Comparison of ENCODE assay signal across 30 mouse cellular contexts in the genomic region with DNA sequence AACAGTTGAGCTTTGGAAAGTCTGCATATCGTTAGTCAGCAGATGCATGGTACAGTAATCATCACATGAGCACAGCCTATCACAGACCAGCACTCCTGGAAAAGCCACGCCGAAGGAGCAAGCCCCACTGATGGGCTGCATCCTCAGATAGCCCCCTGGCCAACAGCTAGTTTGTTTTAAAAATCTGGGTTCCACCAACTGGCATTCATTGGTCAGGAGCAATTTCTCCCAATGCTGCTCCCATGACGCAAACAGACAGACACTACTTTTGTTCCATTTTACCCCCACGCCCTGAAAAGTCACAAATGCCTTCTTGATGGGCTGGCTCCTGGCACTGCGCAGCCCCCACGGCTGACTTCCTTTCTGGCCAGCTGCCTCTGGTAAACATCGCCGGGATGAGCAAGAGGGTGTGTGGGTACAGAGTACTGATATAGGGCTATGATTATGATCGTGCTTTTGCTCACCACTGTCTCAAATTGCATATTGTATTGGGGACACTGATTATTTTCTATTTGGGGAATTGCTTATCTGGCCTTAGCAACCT.
A peak's percentile ranks its signal among the peaks of the same experiment; 100 is the strongest.
DNase-seq lines count a peak whose midpoint lies in the region; ATAC-seq and TF ChIP-seq lines count a peak whose summit lies in the region.
"Had no signal": no experiment of that assay in that cellular context is flagged by ENCODE, and none has a peak within 500 bp of the region (broad histone marks: within the 10 kb centered on the region; RNA-seq: fewer than 3 reads in every experiment).

No protein-coding gene starts in this region.

- no peaks in the 10 kb centered on the region for H3K4me1 ChIP-seq in limb, embryonic 14.5 days (ENCODE audit: control insufficient read depth, insufficient read depth, low read length)
- H3K4me1 ChIP-seq in limb, embryonic 10.5 days, result 0 out of 2 replicates have a peak, but pooled peaks cover 4% of the 10 kb centered on the region
- no peaks in the 10 kb centered on the region; the same call in 1 of the 2 replicates for H3K4me1 ChIP-seq in hindbrain, embryonic 10.5 days (replicated peaks)
- H3K4me1 ChIP-seq: hindbrain, embryonic 15.5 days; kidney, embryonic 15.5 days; liver, embryonic 15.5 days; neural tube, embryonic 15.5 days had no signal

- H3K27me3 ChIP-seq in limb, embryonic 14.5 days (ENCODE audit: control insufficient read depth, insufficient read depth, low read length), result no peaks in the 10 kb centered on the region
- no peaks in the 10 kb centered on the region for H3K27me3 ChIP-seq in limb, embryonic 10.5 days (ENCODE audit: low read depth, poor library complexity, severe bottlenecking)
- H3K27me3 ChIP-seq in hindbrain, embryonic 10.5 days (ENCODE audit: insufficient read depth, poor library complexity, severe bottlenecking), result no peaks in the 10 kb centered on the region
- H3K27me3 ChIP-seq: hindbrain, embryonic 15.5 days; kidney, embryonic 15.5 days; liver, embryonic 15.5 days; neural tube, embryonic 15.5 days had no signal

- H3K9me3 ChIP-seq in limb, embryonic 14.5 days (ENCODE audit: control insufficient read depth, low read length), result no peaks in the 10 kb centered on the region
- no peaks in the 10 kb centered on the region for H3K9me3 ChIP-seq in limb, embryonic 10.5 days (replicated peaks)
- H3K9me3 ChIP-seq in hindbrain, embryonic 10.5 days, result no peaks in the 10 kb centered on the region
- H3K9me3 ChIP-seq: heart, embryonic 13.5 days; hindbrain, embryonic 15.5 days; kidney, embryonic 15.5 days; liver, embryonic 15.5 days; neural tube, embryonic 15.5 days had no signal

- no peaks in the 10 kb centered on the region for H3K36me3 ChIP-seq in limb, embryonic 14.5 days (ENCODE audit: control insufficient read depth, insufficient read depth, low read length)
- H3K36me3 ChIP-seq in limb, embryonic 10.5 days, result no peaks in the 10 kb centered on the region
- H3K36me3 ChIP-seq in hindbrain, embryonic 10.5 days, result no peaks in the 10 kb centered on the region
- H3K36me3 ChIP-seq: heart, embryonic 13.5 days; hindbrain, embryonic 15.5 days; kidney, embryonic 15.5 days; liver, embryonic 15.5 days; neural tube, embryonic 15.5 days had no signal

- H3K9ac ChIP-seq in limb, embryonic 14.5 days (ENCODE audit: low read depth, low read length, severe bottlenecking), result no peak overlapping the region
- H3K9ac ChIP-seq: heart, embryonic 13.5 days; hindbrain, embryonic 15.5 days; kidney, embryonic 15.5 days; liver, embryonic 15.5 days; lung, embryonic 14.5 days; neural tube, embryonic 15.5 days had no signal

- H3K27ac ChIP-seq in limb, embryonic 14.5 days (replicated peaks; ENCODE audit: low read depth, low read length), result no peak overlapping the region
- H3K27ac ChIP-seq in limb, embryonic 10.5 days, result no peak overlapping the region
- no peak overlapping the region for H3K27ac ChIP-seq in hindbrain, embryonic 10.5 days
- H3K27ac ChIP-seq: gastrocnemius, adult 2 months; heart, adult 2 months; heart, embryonic 13.5 days; hindbrain, embryonic 15.5 days; kidney, embryonic 15.5 days; liver, embryonic 15.5 days; neural tube, embryonic 15.5 days had no signal

- ATAC-seq in limb, embryonic 14.5 days (ENCODE audit: low FRiP score, low read depth), result no peak
- ATAC-seq: CD4-positive, CD25-positive, alpha-beta regulatory T cell, adult 4 months; forebrain, embryonic 14.5 days; inflammation-experienced regulatory T-cells, adult 6 months had no signal

- WGBS in limb, embryonic 14.5 days, result 58% methylated on average over 10 of the region's 10 CpGs
- WGBS in limb, embryonic 10.5 days, result 81% methylated on average over 10 of the region's 10 CpGs
- WGBS in hindbrain, embryonic 10.5 days, result 89% methylated on average over 10 of the region's 10 CpGs

- TF ChIP-seq POLR2A in limb, embryonic 14.5 days (IDR thresholded peaks at IDR 0.05; ENCODE audit: borderline replicate concordance, extremely low read depth, insufficient read depth, insufficient read length), result no peak

- no peak overlapping the region for H3K4me2 ChIP-seq in limb, embryonic 14.5 days (replicated peaks; ENCODE audit: low read depth, low read length, severe bottlenecking)
- H3K4me2 ChIP-seq: heart, embryonic 13.5 days; hindbrain, embryonic 15.5 days; kidney, embryonic 15.5 days; liver, embryonic 15.5 days; lung, embryonic 14.5 days; neural tube, embryonic 15.5 days had no signal

- peak; percentile 15 to 24 for DNase-seq in cerebellum, postnatal 10 days
- DNase-seq in cerebellum, adult 8-10 months, result no peak
- peak; percentile 32 for DNase-seq in limb, embryonic 14.5 days (ENCODE audit: low spot score)
- DNase-seq in limb, embryonic 10.5 days (ENCODE audit: low spot score), result no peak
- DNase-seq in brain, adult 2 months (ENCODE audit: low read depth, low spot score), result peak; percentile 19
- peak; percentile 52 for DNase-seq in testis, postnatal 10 days (ENCODE audit: low spot score)
- DNase-seq in right cerebral cortex, postnatal 4 days, result no peak
- no peak for DNase-seq in hindbrain, embryonic 10.5 days (ENCODE audit: low spot score)
- DNase-seq: adrenal gland, postnatal 25 days; cerebellum, adult 18-20 months; cerebellum, postnatal 25 days; gastrocnemius, adult 2 months; gastrocnemius, postnatal 36 days; heart, adult 2 months; heart, postnatal 10 days; kidney, adult 11 months; kidney, postnatal 36 days; left cerebral cortex, postnatal 4 days; lung, embryonic 14.5 days; lung, postnatal 14 days; midbrain, embryonic 14.5 days; retina, postnatal 1 day had no signal

- no peak overlapping the region for H3K4me3 ChIP-seq in limb, embryonic 14.5 days (replicated peaks; ENCODE audit: low read length)
- H3K4me3 ChIP-seq in limb, embryonic 10.5 days, result no peak overlapping the region
- H3K4me3 ChIP-seq in hindbrain, embryonic 10.5 days, result no peak overlapping the region
- H3K4me3 ChIP-seq: gastrocnemius, adult 2 months; heart, adult 2 months; heart, embryonic 13.5 days; hindbrain, embryonic 15.5 days; kidney, embryonic 15.5 days; liver, embryonic 15.5 days; neural tube, embryonic 15.5 days had no signal

Comparison
In these comparisons a context has a peak if more than half of its experiments do, and no peak if none do; other contexts are left out.
1. DNase-seq: peak in cerebellum, postnatal 10 days (2 of 2), limb, embryonic 14.5 days (single experiment), brain, adult 2 months (single experiment) and testis, postnatal 10 days (single experiment); none in cerebellum, adult 8-10 months (single experiment), limb, embryonic 10.5 days (single experiment), right cerebral cortex, postnatal 4 days (single experiment) and hindbrain, embryonic 10.5 days (single experiment).